Mouse (Mus musculus): Measurements from ENCODE around the gene Gm20683.

GRCm38 (mm10) chr17:25794998-25795397, 46.6 kb downstream of the Gm20683 start:
- no peak for TF ChIP-seq CHD2 (IDR thresholded peaks at IDR 0.05; ENCODE audit: low read length)
- no peak for TF ChIP-seq POLR2A (IDR thresholded peaks at IDR 0.05; ENCODE audit: control insufficient read depth in 1 of 2, insufficient read depth in 1 of 2, low read depth in 1 of 2, low read length in 2 of 2, poor library complexity in 1 of 2)
- no peak for TF ChIP-seq ZC3H11A (IDR thresholded peaks at IDR 0.05; ENCODE audit: low read depth, low read length)
- TF ChIP-seq RCOR1 (IDR thresholded peaks at IDR 0.05; ENCODE audit: low read depth, low read length), result no peak
- TF ChIP-seq ZKSCAN1 (IDR thresholded peaks at IDR 0.05; ENCODE audit: low read depth, low read length), result no peak
- no peak for TF ChIP-seq ETS1 (IDR thresholded peaks at IDR 0.05; ENCODE audit: low read depth, low read length)
- no peak for TF ChIP-seq TCF12 (IDR thresholded peaks at IDR 0.05; ENCODE audit: low read depth, low read length)
